Mouse (Mus musculus) ES-E14 (cell line): ENCODE data around the gene Dmtf1. TPM values are rescaled to one million over a fixed set of nuclear protein-coding genes. Genes with fewer than 3 reads are reported as not detected.

Source experiments
- DNase-seq: peaks from one replicate; pipeline ENCODE4 v3.0.0-alpha.2; 2013; ENCODE audit warnings: low read depth, low spot score
- H3K27ac ChIP-seq: 2 replicates; pipeline ENCODE4 v1.5.1; 2012; ENCODE audit warnings: low read depth, mild to moderate bottlenecking, low read length, moderate library complexity, mixed read lengths; ENCODE audit not compliant: poor library complexity, insufficient read depth, severe bottlenecking
- H3K36me3 ChIP-seq: 2 replicates; pipeline ENCODE4 v1.6.1; 2012; ENCODE audit warnings: mild to moderate bottlenecking, low read length, moderate library complexity, mixed read lengths; ENCODE audit not compliant: control insufficient read depth, poor library complexity, insufficient read depth, severe bottlenecking
- H3K4me1 ChIP-seq, 2 experiments: fragments of 150-350 bp in 1 of 2; sonication (generic) in 1 of 2; 2 replicates each; pipeline ENCODE4 v1.6.1; 2012; ENCODE audit warnings: low read length in 2 of 2, mild to moderate bottlenecking in 1 of 2, mixed read lengths in 1 of 2; ENCODE audit not compliant: control insufficient read depth in 2 of 2, insufficient read depth in 2 of 2, poor library complexity in 1 of 2
- H3K4me3 ChIP-seq, 2 experiments: fragments of 150-350 bp in 1 of 2; sonication (generic) in 1 of 2; 2 replicates each; pipeline ENCODE4 v1.5.1; 2012; ENCODE audit warnings: low read length in 2 of 2, low read depth in 1 of 2, mild to moderate bottlenecking in 1 of 2, mixed read lengths in 1 of 2; ENCODE audit not compliant: insufficient read depth in 1 of 2, poor library complexity in 1 of 2, severe bottlenecking in 1 of 2
- H3K9ac ChIP-seq: 2 replicates; pipeline ENCODE4 v1.6.1; 2012; ENCODE audit warnings: low read depth, mild to moderate bottlenecking, low read length, mixed read lengths; ENCODE audit not compliant: poor library complexity, insufficient read depth, severe bottlenecking
- H3K9me3 ChIP-seq: fragments of 150-350 bp; sonication (generic); 2 replicates; pipeline ENCODE4 v1.6.1; 2012; ENCODE audit warnings: low read depth, mild to moderate bottlenecking, low read length; ENCODE audit not compliant: control insufficient read depth, insufficient read depth
- CHD2 ChIP-seq: IDR thresholded peaks from 2 replicates; pipeline ENCODE4 v1.6.1; 2014; ENCODE audit warnings: mild to moderate bottlenecking, low read depth, low read length, inconsistent platforms
- HCFC1 ChIP-seq: IDR thresholded peaks from 2 replicates; pipeline ENCODE4 v1.6.1; 2012; ENCODE audit warnings: low read length, inconsistent platforms, borderline replicate concordance; ENCODE audit not compliant: insufficient read depth
- MAFK ChIP-seq: IDR thresholded peaks from 2 replicates; pipeline ENCODE4 v1.6.1; 2014; ENCODE audit warnings: mild to moderate bottlenecking, low read depth, low read length, inconsistent platforms; ENCODE audit not compliant: insufficient read depth
- ZC3H11A ChIP-seq: IDR thresholded peaks from 2 replicates; pipeline ENCODE4 v1.6.1; 2012; ENCODE audit warnings: low read depth, mild to moderate bottlenecking, inconsistent platforms, low read length, borderline replicate concordance
- ZNF384 ChIP-seq: IDR thresholded peaks from 2 replicates; pipeline ENCODE4 v1.6.1; 2012; ENCODE audit warnings: low read depth, low read length, inconsistent platforms
- in situ Hi-C, 2 experiments: fragments of 600-800 bp; cut with MboI; formaldehyde crosslinking; loops; one replicate each; pipeline ENCODE4 v1.15.1; 2025; ENCODE audit warnings: low sequenced_read_pairs in 2 of 2, inconsistent platforms in 1 of 2; ENCODE audit not compliant: unreplicated experiment in 2 of 2
- total RNA-seq: library from RNA; depleted of rRNA; stranded (reverse); fragments of 300-350 nt; gene quantifications from 2 replicates; pipeline ENCODE4 v1.2.3, GENCODE M21; 2012

Gene Dmtf1
- total RNA-seq, 1 experiment, result 54.7 TPM

GRCm38 (mm10) chr5:9111285-9111684, 50.3 kb downstream of the Dmtf1 start:
- H3K9me3 ChIP-seq, result no peaks in the 10 kb centered on the region
- no peak overlapping the region for H3K9ac ChIP-seq
- H3K4me3 ChIP-seq, result no peak overlapping the region
- H3K36me3 ChIP-seq, result peaks cover 4% of the 10 kb centered on the region
- TF ChIP-seq HCFC1, result no peak
- TF ChIP-seq MAFK, result no peak
- no peak for TF ChIP-seq ZC3H11A
- TF ChIP-seq ZNF384, result no peak
- no peak for TF ChIP-seq CHD2
- no peak for DNase-seq
- H3K4me1 ChIP-seq, result no peaks in the 10 kb centered on the region
- H3K27ac ChIP-seq, result no peak overlapping the region
- in situ Hi-C loops, result no loop called here

- in situ Hi-C loops, result no loop called here
- Histone ChIP-seq H3K4me1 (no peaks in the 10 kb centered on the region), H3K36me3 (no peaks in the 10 kb centered on the region), H3K9ac (no peak overlapping the region), H3K4me3 (no peak overlapping the region), H3K27ac (no peak overlapping the region), H3K9me3 (no peaks in the 10 kb centered on the region)
- no peak for TF ChIP-seq HCFC1
- TF ChIP-seq MAFK, result no peak
- TF ChIP-seq ZC3H11A, result 0 out of 2 replicates have a peak, but pooled peaks have one; percentile 28
- no peak for DNase-seq
Measured at GRCm38 (mm10) chr5:9109582-9109981, 52.0 kb downstream of the Dmtf1 start.

- H3K27ac ChIP-seq, result no peak overlapping the region
- TF ChIP-seq HCFC1 (no peak), MAFK (no peak), ZC3H11A (no peak), ZNF384 (no peak)
- no peak for DNase-seq
- H3K36me3 ChIP-seq, result no peaks in the 10 kb centered on the region
- no peaks in the 10 kb centered on the region for H3K4me1 ChIP-seq
- H3K4me3 ChIP-seq, result no peak overlapping the region
- in situ Hi-C loops, result no loop called here
- H3K9ac ChIP-seq, result no peak overlapping the region
- H3K9me3 ChIP-seq, result no peaks in the 10 kb centered on the region
Measured at GRCm38 (mm10) chr5:9108490-9108889, 53.1 kb downstream of the Dmtf1 start.

GRCm38 (mm10) chr5:9107296-9108089, 54.1 kb downstream of the Dmtf1 start:
- H3K36me3 ChIP-seq, result no peaks in the 10 kb centered on the region
- no peak overlapping the region for H3K9ac ChIP-seq
- no peaks in the 10 kb centered on the region for H3K9me3 ChIP-seq
- no peak overlapping the region for H3K4me3 ChIP-seq
- H3K4me1 ChIP-seq, result no peaks in the 10 kb centered on the region
- in situ Hi-C loops, result no loop called here
- TF ChIP-seq ZC3H11A (no peak), MAFK (no peak), CHD2 (no peak), ZNF384 (no peak), HCFC1 (no peak)
- no peak overlapping the region for H3K27ac ChIP-seq
- DNase-seq, result no peak
